Mouse (Mus musculus) erythroblast, embryonic 14.5 days (primary cell): ENCODE measurements at regions not wholly inside any gene's neighbourhood (a gene's known extent, or its start where the extent isn't known, plus 50 kb on each side); places are given as distances from the start of the nearest gene placed in this dataset.

ENCODE experiments used
- H3K27me3 ChIP-seq: 2 replicates; pipeline ENCODE4 v1.6.1; 2012; ENCODE audit warnings: inconsistent platforms; ENCODE audit not compliant: control insufficient read depth
- H3K36me3 ChIP-seq: 2 replicates; pipeline ENCODE4 v1.6.1; 2012; ENCODE audit warnings: mild to moderate bottlenecking, inconsistent platforms; ENCODE audit not compliant: control insufficient read depth
- H3K4me1 ChIP-seq: 2 replicates; pipeline ENCODE4 v1.6.1; 2012; ENCODE audit warnings: inconsistent platforms; ENCODE audit not compliant: control insufficient read depth
- H3K4me3 ChIP-seq: replicated peaks from 2 replicates; pipeline ENCODE3; 2012; ENCODE audit warnings: moderate library complexity, mild to moderate bottlenecking, inconsistent platforms
- H3K9me3 ChIP-seq: 2 replicates; pipeline ENCODE4 v1.6.1; 2012; ENCODE audit warnings: low read length, inconsistent platforms, mixed read lengths; ENCODE audit not compliant: control insufficient read depth
- GATA1 ChIP-seq: IDR thresholded peaks from 2 replicates; pipeline ENCODE4 v1.6.1; 2012; ENCODE audit warnings: low read length, inconsistent platforms, mixed read lengths
- TAL1 ChIP-seq: IDR thresholded peaks from 3 replicates; pipeline ENCODE4 v1.6.1; 2012; ENCODE audit warnings: low read length, inconsistent platforms, mixed read lengths

- H3K27me3 ChIP-seq = no peaks in the 10 kb centered on the region
- H3K9me3 ChIP-seq = no peaks in the 10 kb centered on the region
- H3K4me3 ChIP-seq = no peak overlapping the region
- peaks cover 9% of the 10 kb centered on the region for H3K4me1 ChIP-seq
- no peaks in the 10 kb centered on the region for H3K36me3 ChIP-seq
- TF ChIP-seq GATA1 = no peak
- TF ChIP-seq TAL1 = no peak
Observed at GRCm38 (mm10) chr1:51535414-51535813, 57.2 kb upstream of the Nabp1 start.

- H3K27me3 ChIP-seq = no peaks in the 10 kb centered on the region
- peaks cover 18% of the 10 kb centered on the region for H3K4me1 ChIP-seq
- no peak overlapping the region for H3K4me3 ChIP-seq
- H3K9me3 ChIP-seq = no peaks in the 10 kb centered on the region
- no peak for TF ChIP-seq GATA1
- no peaks in the 10 kb centered on the region for H3K36me3 ChIP-seq
Observed at GRCm38 (mm10) chr1:51531360-51531759, 53.1 kb upstream of the Nabp1 start.

- Histone ChIP-seq H3K27me3 (no peaks in the 10 kb centered on the region), H3K36me3 (no peaks in the 10 kb centered on the region), H3K4me1 (peaks cover 18% of the 10 kb centered on the region), H3K9me3 (no peaks in the 10 kb centered on the region), H3K4me3 (no peak overlapping the region)
- no peak for TF ChIP-seq GATA1
- no peak for TF ChIP-seq TAL1
Observed at GRCm38 (mm10) chr1:51530191-51530926, 52.1 kb upstream of the Nabp1 start.

GRCm38 (mm10) chr1:51529653-51530052 lies 51.4 kb upstream of the Nabp1 start:
- H3K4me3 ChIP-seq = no peak overlapping the region
- TF ChIP-seq TAL1 (no peak), GATA1 (no peak)
- peaks cover 18% of the 10 kb centered on the region for H3K4me1 ChIP-seq
- H3K9me3 ChIP-seq = no peaks in the 10 kb centered on the region
- H3K36me3 ChIP-seq = no peaks in the 10 kb centered on the region
- no peaks in the 10 kb centered on the region for H3K27me3 ChIP-seq

GRCm38 (mm10) chr1:51528671-51529070 lies 50.4 kb upstream of the Nabp1 start:
- Histone ChIP-seq H3K4me1 (peaks cover 18% of the 10 kb centered on the region), H3K27me3 (no peaks in the 10 kb centered on the region), H3K4me3 (no peak overlapping the region), H3K9me3 (no peaks in the 10 kb centered on the region), H3K36me3 (no peaks in the 10 kb centered on the region)
- no peak for TF ChIP-seq GATA1
